Mouse (Mus musculus) regulatory T cell (primary cell): ENCODE measurements around the gene Dpp4.

ENCODE experiments used
- in situ Hi-C: fragments of 300-600 bp; cut with MboI, MseI; formaldehyde crosslinking; loops from one replicate; pipeline ENCODE4 v1.15.1; 2025; ENCODE audit warnings: high pct_unique_total_duplicates

The Dpp4 gene

DNA sequence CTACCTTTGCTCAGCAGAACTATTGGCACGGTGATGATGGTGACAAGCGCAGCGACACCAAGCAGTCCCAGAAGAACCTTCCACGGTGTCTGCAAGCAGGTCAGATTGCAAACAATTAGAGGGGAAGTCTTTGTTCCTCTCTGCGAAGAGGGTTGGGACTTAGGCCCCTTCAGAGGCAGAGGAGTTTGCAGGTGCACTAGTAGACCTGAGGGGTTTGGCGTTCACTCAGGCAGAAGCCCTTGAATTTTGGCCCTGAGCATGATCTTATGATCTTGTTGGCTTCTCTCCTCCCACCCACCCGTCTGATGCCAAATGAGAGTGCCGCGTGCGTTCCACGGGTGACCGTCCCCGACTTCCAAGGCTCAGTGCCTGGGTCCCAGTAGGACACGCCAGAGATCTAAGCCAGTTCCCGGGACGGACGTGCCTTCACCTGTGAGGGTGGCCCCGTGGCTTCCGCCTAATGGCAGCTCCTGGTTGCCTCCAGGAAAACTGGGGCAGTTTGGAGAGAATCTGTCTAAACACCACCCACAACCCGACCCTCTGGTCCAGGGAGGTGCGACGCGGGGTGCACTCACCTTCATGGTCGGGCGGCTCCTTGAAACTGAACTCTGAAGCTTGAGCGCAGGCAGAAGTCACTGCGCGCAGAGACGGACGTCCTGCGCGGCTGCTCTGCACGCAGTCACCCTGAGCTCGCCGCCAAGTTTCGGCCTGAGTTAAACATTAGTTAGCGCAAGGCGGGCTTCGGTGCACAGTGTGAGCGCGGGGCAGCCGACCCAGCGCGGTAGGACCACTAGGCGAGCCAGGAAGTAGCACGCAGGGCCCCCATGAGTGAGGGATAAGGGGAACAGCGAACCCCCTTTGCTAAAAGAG is 585 bp downstream of the Dpp4 start:
- in situ Hi-C loops: no loop called here

DNA sequence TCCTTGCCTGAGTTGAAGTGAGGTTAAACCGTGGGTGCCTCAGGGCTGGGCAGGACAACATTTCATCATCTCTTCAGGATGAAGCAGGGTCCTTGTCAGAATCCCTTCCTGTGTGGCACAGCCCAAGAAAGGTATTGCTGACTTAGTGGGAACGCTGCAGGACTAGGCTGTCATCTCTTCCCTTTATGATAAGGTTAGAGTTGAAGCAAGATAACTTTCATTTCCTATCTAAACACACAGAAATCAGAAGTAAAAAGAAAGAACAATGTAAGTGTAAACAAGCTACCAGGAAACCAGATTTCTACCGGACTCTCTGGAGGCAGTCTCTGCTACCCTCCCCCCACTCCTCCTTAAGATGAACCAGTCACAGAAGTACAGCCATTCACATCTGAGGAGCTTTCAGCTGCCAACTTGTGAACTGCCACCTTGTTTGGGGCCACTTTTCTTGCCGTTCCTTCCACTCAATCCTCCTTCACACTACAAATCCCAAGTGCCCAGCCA is 3.3 kb downstream of the Dpp4 start:
- in situ Hi-C loops: no loop called here

DNA sequence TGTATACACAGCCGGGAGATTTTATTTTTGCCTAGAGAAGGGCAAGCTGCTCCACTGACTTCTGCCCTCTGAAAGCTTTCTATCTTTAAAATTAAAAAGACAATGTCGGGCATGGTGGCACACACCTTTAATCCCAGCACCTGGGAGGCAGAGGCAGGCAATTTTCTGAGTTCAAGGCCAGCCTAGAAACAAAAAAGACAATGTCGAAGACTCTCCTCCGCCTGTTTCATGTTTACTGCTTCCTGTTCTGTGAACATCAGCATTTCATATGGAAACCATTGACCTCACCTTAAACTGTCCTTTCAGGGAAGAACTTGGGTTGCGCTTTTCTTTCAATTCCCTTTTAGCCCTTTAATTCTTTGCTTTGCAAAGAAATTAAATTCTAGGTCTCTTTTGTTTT is 3.8 kb downstream of the Dpp4 start:
- in situ Hi-C loops: no loop called here

DNA sequence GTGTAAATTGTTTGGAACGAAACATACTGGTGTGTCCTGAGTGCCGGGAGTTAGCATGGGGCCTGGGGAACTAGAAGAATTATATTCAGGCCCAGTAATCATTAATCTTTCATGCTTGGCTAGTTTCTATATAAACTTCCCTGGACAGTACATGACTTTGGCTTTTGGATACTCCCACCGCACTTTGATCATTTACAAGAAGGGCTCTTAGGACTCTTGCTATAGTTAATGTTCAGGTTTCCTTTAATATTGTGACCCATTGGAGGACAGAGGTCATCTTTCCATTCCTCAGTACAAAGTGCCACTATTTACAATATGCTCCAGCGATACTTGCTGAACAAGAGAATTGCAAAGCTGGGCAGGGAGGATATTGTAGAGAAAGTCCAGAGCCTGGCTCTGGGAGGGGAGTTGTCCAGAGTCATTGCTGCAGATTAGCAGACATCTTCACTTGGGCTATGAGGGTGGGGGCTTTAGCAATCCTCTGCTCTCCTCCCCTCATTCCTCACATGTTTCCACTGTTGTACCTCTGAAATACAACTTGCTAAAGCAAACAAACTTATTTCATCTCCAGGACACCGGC is 8.4 kb downstream of the Dpp4 start:
- in situ Hi-C loops: no loop called here

DNA sequence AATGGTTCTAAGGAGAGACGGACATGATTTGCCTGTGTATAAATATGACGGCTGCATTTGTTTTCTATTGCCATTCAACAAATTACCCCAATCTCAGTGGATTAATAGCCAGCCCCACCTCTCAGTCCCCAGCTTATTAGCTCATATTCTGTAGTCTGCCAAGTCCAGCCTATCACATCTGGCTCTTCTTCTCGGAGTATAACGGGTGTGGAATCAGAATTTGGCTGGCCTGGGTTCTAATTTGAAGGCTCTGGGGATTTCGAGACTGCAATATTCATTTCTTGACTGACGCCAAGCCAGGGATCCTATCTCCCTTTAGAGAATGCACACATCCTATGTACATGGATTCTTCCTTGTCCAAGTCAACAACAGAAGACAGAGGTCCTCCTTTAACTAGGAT is 11.0 kb downstream of the Dpp4 start:
- in situ Hi-C loops: no loop called here

DNA sequence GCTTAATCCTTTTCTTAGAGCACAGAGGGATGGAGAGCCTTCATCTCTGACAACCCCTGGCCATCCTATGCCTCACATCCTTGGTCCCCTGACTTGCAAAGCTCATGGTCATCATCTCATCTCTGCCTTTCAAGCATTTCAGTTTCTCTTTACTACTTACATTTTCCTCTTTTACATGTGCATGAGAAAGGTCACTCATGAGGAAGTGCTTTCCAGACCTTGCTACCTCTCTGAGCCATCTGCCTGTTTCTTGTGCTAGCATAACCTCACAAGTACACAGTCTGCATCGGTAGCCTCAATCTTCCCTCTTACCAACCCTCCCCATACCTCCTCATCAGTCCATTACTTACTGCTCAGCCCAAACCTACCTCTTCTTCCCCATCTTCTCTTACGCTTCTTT is 12.2 kb downstream of the Dpp4 start:
- in situ Hi-C loops: loop anchor here (10.0 kb wide), 1 partner anchor 1535 kb away; no protein-coding TSS in a partner anchor

DNA sequence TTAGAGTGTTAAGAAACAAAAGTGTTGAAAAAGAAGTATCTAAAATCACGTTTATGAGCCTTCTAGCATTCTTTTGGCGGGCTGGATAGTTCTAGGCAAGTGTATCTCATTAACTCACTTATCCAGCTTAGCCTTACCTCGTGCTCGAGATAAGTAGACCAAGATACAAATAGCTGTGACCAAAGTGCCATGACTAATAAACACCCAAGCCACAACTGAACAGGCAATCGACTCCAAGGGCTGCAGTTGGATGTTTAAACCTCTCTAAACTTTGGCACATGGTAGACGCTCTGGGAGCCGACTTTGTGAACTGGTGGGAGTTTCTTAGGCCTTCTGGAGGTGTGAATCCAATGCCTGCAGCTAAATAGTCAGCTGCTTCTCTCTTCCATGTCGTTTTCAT is 12.7 kb downstream of the Dpp4 start:
- in situ Hi-C loops: loop anchor here (10.0 kb wide), 1 partner anchor 1535 kb away; no protein-coding TSS in a partner anchor

DNA sequence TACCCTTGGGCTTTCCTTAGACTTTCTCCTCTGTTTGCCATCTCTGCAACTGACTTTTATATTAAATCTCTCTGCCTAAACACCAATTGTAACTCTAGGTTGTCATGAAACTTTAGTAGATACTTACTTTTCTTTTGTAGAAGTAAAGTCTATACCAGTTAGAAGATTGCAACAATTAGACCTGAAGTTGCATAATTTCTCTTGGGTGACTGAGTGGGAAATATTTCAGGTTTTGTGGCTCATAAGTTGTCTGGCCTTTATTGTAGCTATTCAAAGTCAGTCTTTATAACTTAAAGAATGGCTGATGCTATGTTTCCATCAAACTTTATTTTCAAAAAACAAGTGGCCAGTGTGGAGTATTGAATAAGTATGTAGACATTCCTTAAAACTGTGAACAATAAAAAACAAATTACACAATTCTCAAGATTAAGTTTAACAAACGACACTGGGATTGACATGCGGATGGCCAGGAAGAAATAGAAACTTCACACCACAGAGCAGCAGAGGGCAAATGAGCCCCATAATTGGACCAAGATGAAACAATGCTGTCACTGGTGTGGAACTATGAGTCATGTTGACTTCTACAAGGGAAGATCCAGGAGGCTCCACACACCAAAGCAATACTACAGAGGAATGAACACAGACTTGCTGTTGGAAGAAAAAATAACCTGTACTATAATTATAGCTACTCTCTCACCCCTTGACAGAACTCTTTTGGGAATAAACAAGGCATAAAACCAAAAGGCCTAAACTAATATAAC is 13.7 kb downstream of the Dpp4 start:
- in situ Hi-C loops: loop anchor here (10.0 kb wide), 1 partner anchor 1533 kb away; no protein-coding TSS in a partner anchor

DNA sequence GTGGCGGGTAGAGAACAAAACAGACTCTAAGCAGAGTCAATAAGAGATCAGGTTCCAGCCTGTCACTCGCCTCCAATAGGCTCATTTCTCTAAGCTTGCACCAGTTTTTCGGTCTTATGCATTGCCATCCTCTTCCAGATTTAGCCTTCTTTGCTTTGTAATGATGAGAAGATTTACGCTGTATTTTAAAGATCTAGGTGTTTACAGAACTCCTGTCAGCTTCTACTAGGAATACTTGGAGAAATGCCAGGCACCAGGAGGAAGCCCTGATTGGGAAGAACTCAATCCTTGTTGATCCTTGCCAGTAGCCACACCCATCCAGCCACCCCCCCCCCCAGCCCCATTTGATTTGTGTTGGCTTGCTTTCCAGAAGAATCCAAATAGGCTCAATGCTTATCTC is 14.4 kb downstream of the Dpp4 start:
- in situ Hi-C loops: loop anchor here (10.0 kb wide), 1 partner anchor 1533 kb away; no protein-coding TSS in a partner anchor

DNA sequence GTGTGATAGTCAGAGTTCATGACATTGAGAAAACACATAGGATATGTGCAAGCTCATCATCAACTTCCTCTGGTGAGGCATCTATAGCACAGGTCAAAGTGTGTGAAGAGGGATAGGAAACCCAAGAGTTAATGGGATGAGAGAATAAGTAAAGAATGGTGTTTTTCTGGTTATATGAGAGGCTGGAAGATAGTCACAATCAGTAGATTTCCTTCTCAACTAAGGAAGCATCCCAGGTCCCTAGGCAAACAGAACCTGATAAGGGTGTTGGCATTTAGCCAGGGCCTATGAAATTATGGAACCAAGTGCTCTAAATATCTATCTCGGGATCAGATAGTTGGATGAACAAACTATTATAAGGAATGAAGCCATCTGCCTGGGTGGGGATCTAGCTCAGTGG is 15.2 kb downstream of the Dpp4 start:
- in situ Hi-C loops: loop anchor here (10.0 kb wide), 1 partner anchor 1532 kb away; no protein-coding TSS in a partner anchor

DNA sequence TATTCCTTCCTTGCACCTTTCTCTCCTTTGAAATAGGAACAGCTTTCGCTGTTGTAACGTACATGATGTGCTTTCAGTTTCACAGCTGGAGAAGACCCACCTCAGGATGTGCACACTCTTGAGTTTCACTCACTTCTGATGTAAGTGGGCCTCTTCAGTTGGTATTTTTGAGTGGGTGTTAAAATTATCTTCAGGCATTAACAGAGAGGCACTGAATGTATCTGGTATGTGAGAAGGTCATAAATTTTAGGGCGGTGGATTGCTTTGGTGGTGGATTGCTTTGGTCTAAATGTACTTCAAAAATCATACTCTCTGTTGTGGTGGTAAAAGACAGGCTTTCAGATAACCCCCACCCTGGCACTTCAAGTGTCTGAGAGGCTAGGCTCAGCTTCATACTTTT is 17.2 kb downstream of the Dpp4 start:
- in situ Hi-C loops: loop anchor here (5.0 to 10.0 kb wide), 2 partner anchors 897 to 1530 kb away; no protein-coding TSS in a partner anchor

DNA sequence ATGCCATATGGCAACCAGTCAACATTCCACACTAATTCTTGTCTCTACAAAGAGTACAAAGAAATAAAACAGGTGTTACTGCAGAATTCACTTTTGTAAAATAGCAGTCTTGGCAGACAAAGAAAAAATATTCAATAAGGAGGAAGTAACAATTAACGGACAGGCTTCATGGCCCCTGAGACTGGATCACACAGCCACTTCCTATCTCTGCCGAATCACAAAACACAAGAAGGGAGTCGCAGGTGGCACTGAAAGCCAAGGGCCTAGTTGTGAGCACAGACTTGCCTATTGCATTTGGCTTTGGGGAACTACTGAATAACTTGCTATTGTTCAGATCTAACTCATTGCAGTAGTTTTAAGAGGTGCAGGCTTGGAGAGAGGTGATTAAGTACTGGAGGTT is 19.9 kb downstream of the Dpp4 start:
- in situ Hi-C loops: loop anchor here (5.0 to 10.0 kb wide), 2 partner anchors 895 to 1527 kb away; no protein-coding TSS in a partner anchor

DNA sequence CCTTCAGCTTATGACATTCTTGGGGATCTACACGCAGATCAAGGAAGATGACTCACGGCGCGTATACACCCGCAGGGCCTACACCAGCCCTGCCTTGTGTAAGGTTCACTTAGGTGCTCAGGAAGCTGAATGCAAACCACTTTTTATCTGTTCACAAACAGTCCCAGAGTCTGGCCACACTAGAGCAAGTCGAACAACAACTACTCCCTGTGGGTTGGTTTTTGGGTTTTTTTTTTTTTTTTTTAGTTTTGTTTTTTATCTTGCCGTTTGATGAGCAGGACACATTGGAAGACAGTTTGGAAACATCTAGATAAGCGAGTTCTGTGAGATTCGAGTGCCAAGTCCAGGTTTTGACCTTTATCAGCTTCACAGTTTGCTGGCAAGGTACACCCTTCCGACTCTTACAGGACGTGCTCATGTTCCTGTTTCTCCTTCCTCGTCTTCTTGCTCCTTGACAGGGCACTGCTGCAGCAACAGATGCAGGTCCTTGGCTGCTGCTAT is 21.0 kb downstream of the Dpp4 start:
- in situ Hi-C loops: loop anchor here (5.0 to 10.0 kb wide), 2 partner anchors 894 to 1526 kb away; no protein-coding TSS in a partner anchor

DNA sequence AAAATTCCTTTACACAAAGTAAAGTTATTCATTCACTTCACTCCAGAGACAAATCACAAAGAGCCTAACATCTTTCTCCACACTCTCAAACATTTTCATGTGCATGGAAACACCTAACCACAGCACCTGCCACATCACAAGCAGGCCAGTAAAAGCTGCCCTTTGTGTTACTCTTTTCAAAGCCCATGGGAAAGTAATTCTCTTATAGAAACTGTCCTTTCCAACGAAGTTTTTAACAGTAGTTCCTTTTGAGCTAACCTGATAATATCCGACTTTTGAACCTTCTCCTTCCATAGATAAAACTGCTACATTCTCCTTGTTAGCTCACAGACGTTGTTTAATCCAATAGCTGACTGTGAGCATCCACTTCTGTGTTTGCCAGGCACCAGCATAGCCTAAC is 21.7 kb downstream of the Dpp4 start:
- in situ Hi-C loops: loop anchor here (5.0 to 10.0 kb wide), 2 partner anchors 893 to 1526 kb away; no protein-coding TSS in a partner anchor

DNA sequence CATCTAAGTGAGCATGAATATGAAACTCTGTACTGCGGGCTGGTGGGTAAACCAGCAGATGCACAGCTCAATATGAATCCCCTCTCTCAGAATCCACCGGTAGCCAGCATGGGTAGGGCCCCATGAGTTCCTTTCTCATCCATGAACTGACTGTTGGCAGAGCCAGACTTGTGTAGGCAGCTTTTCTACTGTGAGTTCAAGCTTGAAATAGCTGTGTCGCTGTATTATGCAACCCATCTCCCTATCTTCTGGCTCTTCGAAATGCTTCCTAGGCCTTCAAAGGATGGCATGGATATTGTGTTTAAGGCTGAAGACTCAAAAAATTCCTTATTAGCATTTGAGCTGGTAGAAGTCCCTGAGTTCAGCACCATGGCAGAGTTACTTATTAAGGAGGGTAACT is 23.2 kb downstream of the Dpp4 start:
- in situ Hi-C loops: no loop called here

DNA sequence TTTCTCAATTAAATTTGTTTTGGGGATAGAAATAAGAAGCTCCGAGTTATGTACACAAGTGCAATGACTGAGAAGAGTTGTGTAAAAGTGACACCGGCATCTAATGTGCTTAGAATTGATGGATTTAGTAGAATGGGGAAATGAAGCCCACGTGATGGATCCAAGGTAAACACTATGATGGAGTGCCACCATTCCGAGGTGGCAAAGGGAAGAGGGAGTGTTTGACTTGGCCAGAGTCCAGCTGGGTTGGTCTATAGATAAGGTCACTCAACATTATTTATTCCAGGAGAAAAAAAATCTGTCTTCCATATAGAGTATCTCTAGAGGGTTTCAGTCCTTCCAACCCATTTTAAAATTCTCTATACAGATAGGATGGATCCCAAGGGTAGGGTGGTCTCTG is 28.8 kb downstream of the Dpp4 start:
- in situ Hi-C loops: no loop called here

DNA sequence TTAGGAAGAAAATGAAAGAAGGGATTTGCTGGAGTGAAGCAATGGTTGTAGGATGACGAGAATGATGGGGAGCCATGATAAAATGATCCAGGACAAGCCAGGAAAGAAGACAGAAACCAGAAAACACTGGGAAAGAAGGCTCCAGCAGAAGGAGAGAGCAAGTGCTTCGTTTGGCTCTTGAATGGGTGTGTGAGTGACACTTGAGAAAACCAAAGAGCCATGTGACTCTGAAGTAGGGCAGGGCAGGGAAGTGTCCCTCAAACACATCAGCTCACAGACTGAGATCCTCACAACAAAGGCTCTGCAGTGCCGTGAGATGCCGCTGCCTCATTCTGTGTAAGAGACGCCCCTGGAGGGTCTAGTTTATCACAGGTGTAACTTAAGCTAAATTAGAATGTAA is 29.6 kb downstream of the Dpp4 start:
- in situ Hi-C loops: no loop called here

DNA sequence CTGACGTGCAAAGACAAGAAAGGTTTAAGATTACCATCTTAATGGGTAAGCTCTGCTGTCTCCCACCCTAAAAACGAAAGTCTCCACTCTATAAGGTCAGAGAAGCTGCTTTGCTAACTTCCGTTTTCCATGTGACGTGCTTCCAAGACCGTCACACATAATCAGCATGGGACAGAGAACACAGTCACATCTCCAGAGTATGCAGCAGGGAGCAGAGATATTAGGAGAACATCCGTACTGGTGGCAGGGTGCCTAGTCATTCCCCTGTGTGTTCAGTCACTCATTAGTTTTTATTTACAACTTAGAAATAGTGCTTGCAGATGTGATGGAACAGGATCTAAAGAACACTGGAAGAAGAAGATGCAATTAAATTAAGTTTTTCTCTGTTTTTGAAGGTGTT is 30.3 kb downstream of the Dpp4 start:
- in situ Hi-C loops: no loop called here

DNA sequence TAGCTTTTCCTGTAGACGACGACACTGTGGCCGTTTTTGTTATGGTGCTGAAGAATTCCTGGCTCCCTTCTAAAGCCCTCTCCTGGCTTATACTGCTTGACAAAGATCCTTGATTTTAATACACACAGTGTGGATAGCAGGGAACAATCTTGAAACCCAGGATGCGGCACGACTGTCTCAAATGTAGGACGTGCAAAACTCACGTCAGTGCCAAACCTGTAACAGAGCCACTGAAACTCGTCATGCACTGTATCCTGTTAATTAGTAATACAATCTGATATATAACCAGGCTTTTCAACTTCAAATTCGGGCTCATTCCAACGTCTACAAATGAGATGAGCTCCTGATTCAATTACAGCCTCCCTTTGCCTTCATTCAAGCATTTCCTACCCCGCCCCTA is 38.3 kb downstream of the Dpp4 start:
- in situ Hi-C loops: no loop called here

DNA sequence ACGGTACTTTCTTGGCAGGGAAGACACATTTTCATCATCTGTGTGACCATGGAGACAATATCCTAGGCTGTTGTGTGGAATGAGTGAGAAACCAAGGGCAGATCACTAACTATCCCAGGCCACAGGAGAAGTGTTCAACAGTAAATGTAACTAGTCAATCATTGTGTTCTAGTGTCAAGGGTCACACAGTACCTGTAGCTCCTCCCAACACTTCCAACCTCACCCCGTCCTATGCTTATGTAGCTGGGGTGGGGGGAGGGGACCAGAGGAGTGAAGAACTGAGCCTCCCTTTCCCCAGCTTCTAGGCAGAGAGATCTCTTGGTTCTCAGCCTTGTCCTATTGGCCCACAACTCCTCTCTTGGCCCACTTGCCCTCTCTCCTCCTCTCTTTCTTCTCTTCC is 42.0 kb downstream of the Dpp4 start:
- in situ Hi-C loops: no loop called here

DNA sequence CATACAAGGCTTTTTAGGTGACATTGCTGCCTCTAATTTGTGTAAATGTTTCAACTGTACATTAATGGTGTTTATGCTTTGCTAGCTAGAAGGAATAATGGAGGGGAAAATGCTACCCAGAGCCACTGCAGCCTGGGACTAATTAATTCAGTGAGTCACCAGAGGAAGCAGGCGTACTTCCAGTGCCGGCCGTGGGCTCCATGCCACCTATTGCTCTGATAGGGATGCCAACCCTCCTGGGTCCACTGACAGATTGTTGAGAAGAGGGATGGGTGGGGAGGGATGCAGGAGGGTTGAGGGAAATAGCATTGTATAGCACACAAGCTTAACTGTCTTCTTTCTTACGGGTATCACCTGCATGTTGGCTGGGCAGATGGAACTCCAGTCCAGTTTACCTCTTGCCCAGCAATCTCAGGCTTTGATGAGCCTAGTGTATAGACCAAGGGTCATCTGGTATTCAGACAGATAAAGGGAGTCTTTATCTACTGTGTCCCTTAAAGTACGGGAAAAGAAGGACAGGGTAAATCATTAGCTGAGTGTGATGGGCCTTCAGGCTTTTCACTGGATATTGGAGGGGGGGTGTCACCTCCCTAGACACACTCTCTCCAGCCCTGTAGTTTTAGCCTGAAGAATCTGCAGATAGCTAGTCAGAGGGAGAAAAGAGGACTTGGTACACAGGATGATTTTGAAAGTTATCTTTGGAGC is 43.5 kb downstream of the Dpp4 start:
- in situ Hi-C loops: loop anchor here (10.0 kb wide), 1 partner anchor 1574 kb away; no protein-coding TSS in a partner anchor
